Mouse (Mus musculus) embryonic facial prominence, embryonic 14.5 days (tissue): ENCODE data around the gene Slc9a9. TPM values are rescaled to one million over a fixed set of nuclear protein-coding genes. Genes with fewer than 3 reads are reported as not detected.

ENCODE experiments used
- ATAC-seq: fragments of 200-750 bp; cut with Nextera tagmentation; 2 replicates; pipeline ENCODE4 v1.8.0; 2017; ENCODE audit warnings: low read depth, moderate number of reproducible peaks, moderate TSS enrichment
- DNase-seq: peaks from one replicate; pipeline ENCODE4 v3.0.0-alpha.2; 2015; ENCODE audit warnings: low spot score
- H3K27ac ChIP-seq: fragments of 300-500 bp; sonication (generic); replicated peaks from 2 replicates; pipeline ENCODE4 v1.5.1; 2014; ENCODE audit warnings: low read depth, mild to moderate bottlenecking, low read length, moderate library complexity
- H3K27me3 ChIP-seq: fragments of 300-500 bp; sonication (generic); replicated peaks from 2 replicates; pipeline ENCODE4 v1.6.1; 2014; ENCODE audit warnings: low read length; ENCODE audit not compliant: control insufficient read depth, insufficient read depth
- H3K36me3 ChIP-seq: fragments of 300-500 bp; sonication (generic); 2 replicates; pipeline ENCODE4 v1.6.1; 2014; ENCODE audit warnings: low read length, mixed read lengths; ENCODE audit not compliant: control insufficient read depth, insufficient read depth
- H3K4me1 ChIP-seq: fragments of 300-500 bp; sonication (generic); 2 replicates; pipeline ENCODE4 v1.6.1; 2014; ENCODE audit warnings: antibody characterized with exemption, low read length; ENCODE audit not compliant: control insufficient read depth, insufficient read depth
- H3K4me2 ChIP-seq: fragments of 300-500 bp; sonication (generic); 2 replicates; pipeline ENCODE4 v1.6.1; 2014; ENCODE audit warnings: low read depth, mild to moderate bottlenecking, low read length, moderate library complexity, mixed read lengths
- H3K4me3 ChIP-seq: fragments of 300-500 bp; sonication (generic); 2 replicates; pipeline ENCODE4 v1.5.1; 2014; ENCODE audit warnings: low read depth, mild to moderate bottlenecking, low read length
- H3K9ac ChIP-seq: fragments of 300-500 bp; sonication (generic); 2 replicates; pipeline ENCODE4 v1.6.1; 2014; ENCODE audit warnings: low read depth, mild to moderate bottlenecking, low read length, moderate library complexity, mixed read lengths
- H3K9me3 ChIP-seq: fragments of 300-500 bp; sonication (generic); 2 replicates; pipeline ENCODE4 v1.6.1; 2016; ENCODE audit warnings: low read length; ENCODE audit not compliant: control insufficient read depth
- WGBS: fragments of 180-500 bp; shearing (Covaris S2); extraction: QIAGEN DNeasy Blood & Tissue Kit; methylation state at CpG from one replicate; pipeline ENCODE4 v1.1.7; 2014; 5-methylcytosine and 5-hydroxymethylcytosine counted together
- polyA plus RNA-seq: library from polyadenylated mRNA; unstranded; fragments of >200 nt; fragmentation: Nextera tagmentation; extraction: Ambion mirVana; gene quantifications from 2 replicates; pipeline ENCODE4 v1.2.1, GENCODE M21; 2014

Slc9a9 gene
- polyA plus RNA-seq, 1 experiment from 2014 or later, result 6.5 TPM

DNA sequence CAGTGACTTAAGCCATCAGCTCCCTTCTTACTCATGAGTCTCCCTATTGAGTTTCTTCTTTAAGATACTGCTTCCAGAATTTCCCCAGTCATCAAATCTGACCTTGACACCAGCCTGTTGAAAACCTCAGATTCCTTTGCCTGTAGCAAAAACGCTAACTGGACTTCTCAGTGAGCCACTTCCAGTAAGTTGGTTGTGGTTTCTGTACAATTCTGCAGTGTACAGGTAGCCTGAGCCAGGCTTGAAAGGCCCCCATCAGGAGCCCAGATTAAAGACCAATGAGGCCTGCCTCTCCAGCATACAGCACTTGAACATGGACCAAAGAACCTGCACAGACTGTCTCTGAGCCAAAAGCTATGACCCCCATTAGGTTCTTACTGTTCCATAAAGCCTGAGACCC is 498.1 kb downstream of the Slc9a9 start:
- Histone ChIP-seq H3K36me3 (no peaks in the 10 kb centered on the region), H3K4me3 (no peak overlapping the region), H3K9me3 (no peaks in the 10 kb centered on the region), H3K4me2 (no peak overlapping the region), H3K27ac (no peak overlapping the region), H3K9ac (no peak overlapping the region), H3K27me3 (no peaks in the 10 kb centered on the region), H3K4me1 (no peaks in the 10 kb centered on the region)
- DNase-seq, result no peak
- WGBS, result 47% methylated on average over 1 of the region's 1 CpGs
- ATAC-seq, result no peak

DNA sequence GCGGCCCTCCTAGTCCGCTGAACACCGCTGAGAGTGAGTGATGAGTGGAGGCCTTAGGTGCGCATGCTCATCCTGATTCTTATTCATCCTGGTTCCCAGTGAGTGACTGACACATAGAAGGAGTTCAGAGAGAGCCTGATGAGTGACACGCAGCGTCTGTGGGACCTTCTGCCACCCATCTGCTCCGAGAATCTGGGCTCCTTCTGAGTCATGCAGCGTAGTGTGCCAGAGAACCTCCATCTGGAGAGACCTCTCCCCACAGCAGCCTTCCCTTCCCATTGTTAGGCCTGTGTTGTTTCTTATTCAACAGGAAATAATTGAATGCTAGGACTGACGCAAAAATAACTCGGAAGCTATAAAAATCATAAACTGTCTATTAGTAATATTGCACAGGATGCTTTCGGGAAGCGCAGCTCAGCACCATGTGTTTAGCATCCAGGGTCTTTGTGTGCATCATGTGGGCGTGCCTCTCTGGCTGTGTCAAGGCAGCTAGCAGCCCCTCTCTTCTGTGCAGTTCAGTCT is 498.8 kb downstream of the Slc9a9 start:
- Histone ChIP-seq H3K9me3 (no peaks in the 10 kb centered on the region), H3K36me3 (no peaks in the 10 kb centered on the region), H3K4me1 (no peaks in the 10 kb centered on the region), H3K27ac (no peak overlapping the region), H3K4me2 (no peak overlapping the region), H3K9ac (no peak overlapping the region), H3K27me3 (no peaks in the 10 kb centered on the region), H3K4me3 (no peak overlapping the region)
- WGBS, result 79% methylated on average over 13 of the region's 13 CpGs
- DNase-seq (peak; percentile 76), ATAC-seq (0 out of 2 replicates have a peak, but pooled peaks have one; percentile 33)

DNA sequence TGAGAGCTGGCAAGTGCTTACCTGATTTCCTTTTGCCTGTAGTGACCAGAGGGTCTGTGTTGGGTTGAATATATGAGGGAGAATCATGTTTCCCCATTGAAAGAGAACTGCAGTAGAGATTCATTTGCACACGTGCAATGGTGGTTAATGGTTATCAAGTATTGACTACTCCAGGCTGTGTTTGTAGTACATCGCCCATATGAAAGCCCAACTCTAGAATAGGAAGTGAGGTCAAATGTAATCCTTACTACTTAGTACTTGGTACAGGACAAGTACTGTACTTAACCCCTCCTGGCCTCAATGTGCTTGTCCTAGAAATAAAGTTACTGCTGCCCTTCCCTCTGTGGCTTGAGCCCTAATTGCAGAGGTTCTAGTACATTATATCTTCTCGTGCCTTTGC is 508.5 kb downstream of the Slc9a9 start:
- Histone ChIP-seq H3K27me3 (no peaks in the 10 kb centered on the region), H3K9me3 (no peaks in the 10 kb centered on the region), H3K27ac (no peak overlapping the region), H3K36me3 (no peaks in the 10 kb centered on the region), H3K4me1 (peaks cover 32% of the 10 kb centered on the region), H3K4me2 (no peak overlapping the region), H3K9ac (no peak overlapping the region), H3K4me3 (no peak overlapping the region)
- ATAC-seq (no peak), DNase-seq (no peak)
- WGBS, result 91% methylated on average over 3 of the region's 3 CpGs

DNA sequence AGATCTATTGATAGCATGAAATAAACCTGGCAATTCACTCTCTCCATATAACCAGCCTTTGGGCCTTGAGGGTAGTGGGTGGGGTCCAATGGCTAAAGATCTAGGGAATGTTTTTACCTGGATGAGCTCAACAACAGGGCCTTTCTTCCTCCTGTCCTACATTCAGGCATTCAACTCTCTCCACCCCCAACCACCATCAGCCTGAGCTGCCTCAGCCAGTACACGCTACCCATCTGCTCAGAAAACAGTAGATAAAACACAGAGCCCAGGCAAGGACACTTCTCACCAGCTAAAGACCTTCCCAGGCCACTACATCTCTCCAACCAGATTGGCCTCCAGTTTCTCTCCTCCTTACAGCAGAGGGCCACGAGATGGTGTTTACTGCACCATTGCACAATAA is 510.3 kb downstream of the Slc9a9 start:
- Histone ChIP-seq H3K4me1 (peaks cover 32% of the 10 kb centered on the region), H3K9me3 (no peaks in the 10 kb centered on the region), H3K4me3 (no peak overlapping the region), H3K9ac (no peak overlapping the region), H3K27me3 (no peaks in the 10 kb centered on the region), H3K4me2 (no peak overlapping the region), H3K36me3 (no peaks in the 10 kb centered on the region), H3K27ac (no peak overlapping the region)
- ATAC-seq (no peak), DNase-seq (no peak)
- 63% methylated on average over 2 of the region's 2 CpGs for WGBS

DNA sequence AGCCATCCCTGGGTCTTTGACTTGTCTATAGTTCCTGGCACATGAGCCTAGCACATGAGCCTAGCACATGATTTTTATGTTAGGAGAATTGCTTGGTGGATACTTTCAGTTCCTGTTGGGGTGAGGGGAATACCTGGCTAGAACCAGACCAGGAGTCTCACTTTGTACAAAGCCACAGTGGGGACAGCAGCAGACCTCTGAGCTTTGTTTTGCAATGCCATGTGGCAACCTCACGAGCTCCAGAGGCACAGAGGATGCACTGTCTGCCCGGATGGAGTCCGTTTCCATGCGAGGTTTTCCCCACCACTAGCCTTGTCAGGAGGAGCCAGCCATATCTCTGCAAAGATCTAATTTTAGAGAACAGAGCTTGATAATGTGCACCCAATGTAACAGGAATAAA is 510.9 kb downstream of the Slc9a9 start:
- Histone ChIP-seq H3K36me3 (no peaks in the 10 kb centered on the region), H3K4me1 (peaks cover 32% of the 10 kb centered on the region), H3K4me3 (no peak overlapping the region), H3K4me2 (no peak overlapping the region), H3K27me3 (no peaks in the 10 kb centered on the region), H3K9me3 (no peaks in the 10 kb centered on the region), H3K9ac (no peak overlapping the region), H3K27ac (peak overlapping the region; percentile 70)
- DNase-seq, result no peak
- 0 out of 2 replicates have a peak, but pooled peaks have one; percentile 5 for ATAC-seq
- WGBS, result 48% methylated on average over 4 of the region's 4 CpGs

DNA sequence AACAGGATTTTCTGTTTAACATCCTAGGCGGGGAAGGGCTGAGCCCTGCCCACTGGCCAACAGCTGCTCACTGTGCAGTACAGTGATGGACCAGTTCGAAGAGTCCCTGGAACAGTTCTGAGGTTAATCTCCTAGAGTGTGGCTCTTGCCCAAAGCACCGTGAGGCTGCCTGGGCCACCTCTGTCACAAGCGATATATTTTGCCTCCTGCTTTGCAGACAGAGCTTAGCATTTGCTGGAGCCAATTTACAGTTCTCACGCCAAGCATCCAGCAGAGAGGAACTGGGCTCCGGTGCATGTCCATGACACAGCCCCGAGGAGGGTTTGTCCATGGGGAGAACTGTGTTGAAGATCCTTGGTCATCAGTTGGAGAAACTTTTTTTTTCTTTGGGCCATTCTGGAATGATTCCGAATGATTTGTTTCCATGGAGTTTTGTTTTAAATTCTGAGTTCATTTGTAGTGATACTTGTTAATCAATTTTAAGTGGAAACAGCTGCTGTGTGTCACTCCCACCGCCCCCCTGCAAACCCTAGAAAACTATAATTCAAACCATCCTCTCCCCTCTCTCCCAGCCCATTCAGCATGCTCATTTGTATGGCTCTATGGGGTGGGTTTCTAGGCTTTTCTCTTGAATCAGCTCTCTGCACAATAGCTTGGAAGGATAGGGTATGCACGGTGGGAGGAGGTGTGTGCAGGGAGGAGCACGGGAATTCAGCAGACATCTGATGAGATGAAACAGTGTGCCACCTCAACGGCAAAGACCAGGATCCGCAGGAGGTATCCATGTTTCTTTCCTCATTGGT is 511.7 kb downstream of the Slc9a9 start:
- Histone ChIP-seq H3K27ac (peak overlapping the region; percentile 70), H3K4me1 (peaks cover 38% of the 10 kb centered on the region), H3K9me3 (no peaks in the 10 kb centered on the region), H3K36me3 (no peaks in the 10 kb centered on the region), H3K9ac (no peak overlapping the region), H3K4me2 (peak overlapping the region; percentile 16; the same call in 1 of the 2 replicates), H3K27me3 (no peaks in the 10 kb centered on the region), H3K4me3 (no peak overlapping the region)
- peak; percentile 69; the same call in 1 of the 2 replicates for ATAC-seq
- 28% methylated on average over 13 of the region's 13 CpGs for WGBS
- peak; percentile 86 for DNase-seq

DNA sequence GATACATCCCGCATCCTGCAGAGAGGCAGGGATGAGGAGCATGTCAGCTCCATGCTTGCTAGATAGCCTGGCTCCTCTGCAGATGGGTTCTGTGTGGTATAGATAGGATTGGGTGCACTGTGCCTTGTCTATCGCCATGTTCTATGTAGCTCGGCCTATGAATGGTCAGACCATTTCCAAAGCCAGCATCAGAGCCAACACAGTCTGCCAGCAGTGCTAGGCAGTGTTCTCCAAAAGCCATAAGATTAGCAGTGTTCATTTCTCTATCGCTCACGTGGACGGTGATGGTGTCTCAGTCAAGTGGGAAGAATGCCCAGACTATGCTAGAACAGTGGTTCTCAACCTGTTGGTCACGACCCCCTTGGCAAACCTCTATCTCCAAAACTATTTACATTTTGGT is 512.6 kb downstream of the Slc9a9 start:
- Histone ChIP-seq H3K9ac (no peak overlapping the region), H3K27ac (peak overlapping the region; percentile 70), H3K4me1 (peaks cover 47% of the 10 kb centered on the region), H3K4me3 (no peak overlapping the region), H3K27me3 (no peaks in the 10 kb centered on the region), H3K9me3 (no peaks in the 10 kb centered on the region), H3K36me3 (no peaks in the 10 kb centered on the region), H3K4me2 (no peak overlapping the region)
- no peak for DNase-seq
- no peak for ATAC-seq
- WGBS, result 88% methylated on average over 7 of the region's 7 CpGs

DNA sequence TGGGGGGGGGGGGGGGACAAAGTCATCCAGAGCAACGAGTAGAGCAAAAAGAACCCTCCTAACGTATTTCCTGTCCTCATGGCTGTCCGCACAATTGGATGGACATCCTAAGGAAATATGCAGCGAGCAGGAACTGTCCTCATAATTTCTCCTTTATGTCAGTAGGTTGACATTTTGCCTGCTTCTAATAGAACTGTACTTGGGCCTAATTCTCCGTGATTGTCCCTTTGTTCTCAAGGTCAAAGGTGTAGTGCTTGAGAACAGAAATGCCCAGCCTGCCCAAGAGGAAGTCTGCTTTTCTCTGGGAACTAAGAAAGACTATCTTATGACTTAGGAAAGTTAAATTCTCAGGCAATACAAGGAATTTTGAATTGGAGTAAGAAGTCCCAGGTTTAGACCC is 514.7 kb downstream of the Slc9a9 start:
- no peak overlapping the region for H3K9ac ChIP-seq
- ATAC-seq (no peak), DNase-seq (no peak)
- peaks cover 67% of the 10 kb centered on the region for H3K4me1 ChIP-seq
- H3K4me2 ChIP-seq, result no peak overlapping the region
- no peak overlapping the region for H3K27ac ChIP-seq
- no peaks in the 10 kb centered on the region for H3K9me3 ChIP-seq
- H3K36me3 ChIP-seq, result no peaks in the 10 kb centered on the region
- H3K4me3 ChIP-seq, result no peak overlapping the region
- 74% methylated on average over 5 of the region's 5 CpGs for WGBS
- H3K27me3 ChIP-seq, result no peaks in the 10 kb centered on the region

DNA sequence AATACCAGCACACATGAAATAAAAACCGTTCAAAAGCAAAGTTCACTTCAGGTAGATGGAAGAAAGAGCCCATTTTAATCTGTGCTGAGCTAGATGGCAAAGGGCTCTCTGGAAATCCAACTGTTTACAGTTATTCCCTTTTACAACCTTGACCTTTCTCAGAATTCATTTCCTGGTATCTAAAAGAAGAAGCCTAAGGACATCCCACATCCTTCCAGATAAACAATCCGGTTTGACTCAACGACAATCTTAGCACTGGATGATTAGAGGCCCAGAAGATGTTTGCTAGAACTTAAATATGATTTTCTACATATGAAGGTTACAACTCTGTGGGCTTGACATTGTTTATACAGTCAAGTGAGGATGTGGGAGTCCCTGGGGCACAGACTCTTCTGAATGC is 516.1 kb downstream of the Slc9a9 start:
- Histone ChIP-seq H3K27ac (peak overlapping the region; percentile 71), H3K4me3 (no peak overlapping the region), H3K36me3 (no peaks in the 10 kb centered on the region), H3K9me3 (no peaks in the 10 kb centered on the region), H3K27me3 (no peaks in the 10 kb centered on the region), H3K4me2 (peak overlapping the region; percentile 6; the same call in 1 of the 2 replicates), H3K9ac (no peak overlapping the region), H3K4me1 (peaks cover 58% of the 10 kb centered on the region)
- ATAC-seq, result no peak
- WGBS, result 71% methylated on average over 3 of the region's 3 CpGs
- no peak for DNase-seq
